ENCODE assay signal across 13 mouse cellular contexts in the genomic region with DNA sequence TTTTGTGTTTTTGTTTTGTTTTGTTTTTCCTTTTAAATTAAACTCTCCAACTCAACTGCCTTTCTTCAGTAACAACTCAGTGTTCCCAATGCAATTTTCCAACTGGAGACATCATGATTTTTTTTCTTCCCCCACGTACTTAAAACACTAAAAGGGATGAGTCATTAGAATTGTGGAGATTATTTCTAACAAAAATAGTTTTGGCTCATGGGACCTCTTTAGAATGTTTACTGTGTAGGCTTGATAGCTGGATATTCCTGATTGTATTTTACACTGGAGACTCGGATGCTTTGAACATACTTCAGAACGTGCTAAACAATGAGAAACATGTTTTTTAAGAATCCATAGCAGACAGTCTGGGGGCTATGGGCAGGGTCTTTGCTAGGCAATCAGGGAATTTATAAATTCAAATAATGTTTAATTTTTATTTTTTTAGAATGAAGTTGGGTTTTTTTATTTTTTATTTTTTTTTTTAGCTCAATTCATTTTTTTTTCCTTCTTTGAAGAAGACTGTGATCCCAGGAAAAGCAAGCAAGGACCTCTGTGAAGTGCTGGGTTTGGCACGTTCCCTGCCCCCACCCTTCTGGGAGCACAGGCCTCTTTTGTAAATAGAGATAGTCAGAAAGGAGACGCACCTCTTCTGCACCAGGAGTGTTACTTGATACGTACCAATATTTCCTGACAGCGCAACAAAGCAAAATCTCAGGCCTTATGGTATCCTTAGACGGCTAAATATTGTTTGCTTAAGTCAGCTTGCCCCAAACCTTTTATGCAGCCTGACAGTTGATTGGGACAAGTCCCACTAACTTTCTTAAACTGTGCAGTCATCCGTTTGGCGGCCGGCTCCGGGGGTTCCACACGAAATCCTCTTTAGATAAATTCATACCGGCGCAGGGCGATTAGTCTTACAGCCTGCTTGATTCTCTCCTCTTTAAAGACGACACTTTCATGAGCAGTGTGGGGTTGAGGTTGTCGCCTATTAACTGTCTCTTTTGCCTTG. TPM values are rescaled to one million over a fixed set of nuclear protein-coding genes. Genes with fewer than 3 reads are reported as not detected.
A peak's percentile ranks its signal among the peaks of the same experiment; 100 is the strongest.
DNase-seq lines count a peak whose midpoint lies in the region; ATAC-seq and TF ChIP-seq lines count a peak whose summit lies in the region.
"Had no signal": no experiment of that assay in that cellular context is flagged by ENCODE, and none has a peak within 500 bp of the region (broad histone marks: within the 10 kb centered on the region; RNA-seq: fewer than 3 reads in every experiment).

No protein-coding gene starts in this region.

- no peaks in the 10 kb centered on the region for H3K36me3 ChIP-seq in heart, embryonic 14.5 days (ENCODE audit: control insufficient read depth, insufficient read depth, low read length)
- H3K36me3 ChIP-seq in midbrain, embryonic 11.5 days (ENCODE audit: control insufficient read depth, insufficient read depth, low read length): no peaks in the 10 kb centered on the region
- no peaks in the 10 kb centered on the region for H3K36me3 ChIP-seq in midbrain, postnatal 0 days (ENCODE audit: insufficient read depth, low read length)
- H3K36me3 ChIP-seq in forebrain, postnatal 0 days (ENCODE audit: insufficient read depth): no peaks in the 10 kb centered on the region
- H3K36me3 ChIP-seq in stomach, embryonic 14.5 days (ENCODE audit: control insufficient read depth, insufficient read depth, low read length): no peaks in the 10 kb centered on the region
- H3K36me3 ChIP-seq: liver, embryonic 15.5 days had no signal

- peak overlapping the region in 1 of 2 experiments; percentile 28; a peak in 2 of 4 replicates for H3K27ac ChIP-seq in heart, embryonic 14.5 days (replicated peaks in 1 of 2; ENCODE audit: control insufficient read depth in 1 of 2, insufficient read depth in 1 of 2, low read depth in 2 of 2, low read length in 2 of 2)
- H3K27ac ChIP-seq in midbrain, embryonic 11.5 days (ENCODE audit: low read depth, low read length): peak overlapping the region; percentile 57; the same call in 1 of the 2 replicates
- no peak overlapping the region for H3K27ac ChIP-seq in midbrain, postnatal 0 days (ENCODE audit: low read depth, low read length)
- H3K27ac ChIP-seq in forebrain, postnatal 0 days (ENCODE audit: low read depth, low read length): no peak overlapping the region
- H3K27ac ChIP-seq in stomach, embryonic 14.5 days (ENCODE audit: low read length): peak overlapping the region; percentile 49; the same call in 1 of the 2 replicates
- H3K27ac ChIP-seq: liver, embryonic 15.5 days had no signal

- no peak for ATAC-seq in heart, embryonic 14.5 days (ENCODE audit: insufficient number of reproducible peaks, insufficient read depth, low FRiP score, low read depth)
- ATAC-seq in midbrain, embryonic 11.5 days (ENCODE audit: low FRiP score): peak; percentile 31
- no peak for ATAC-seq in midbrain, postnatal 0 days (ENCODE audit: low FRiP score)
- ATAC-seq in forebrain, postnatal 0 days: no peak
- no peak for ATAC-seq in stomach, embryonic 14.5 days (ENCODE audit: insufficient number of reproducible peaks, insufficient read depth, low FRiP score, low read depth)
- no peak for ATAC-seq in erythroblast, adult 5-6 weeks (replicated peaks; ENCODE audit: low FRiP score, poor library complexity, severe bottlenecking)
- ATAC-seq: activated CD4-positive, CD25-positive, alpha-beta regulatory T cell, adult 4 months had no signal

- 13% methylated on average over 18 of the region's 18 CpGs for WGBS in heart, embryonic 14.5 days
- WGBS in midbrain, embryonic 11.5 days: 6% methylated on average over 18 of the region's 18 CpGs
- WGBS in midbrain, postnatal 0 days: 24% methylated on average over 18 of the region's 18 CpGs
- WGBS in forebrain, postnatal 0 days: 24% methylated on average over 18 of the region's 18 CpGs
- 14% methylated on average over 18 of the region's 18 CpGs for WGBS in stomach, embryonic 14.5 days

- H3K9ac ChIP-seq in heart, embryonic 14.5 days (ENCODE audit: low read length): peak overlapping the region; percentile 34; the same call in 1 of the 2 replicates
- H3K9ac ChIP-seq in midbrain, embryonic 11.5 days (ENCODE audit: low read length): no peak overlapping the region
- H3K9ac ChIP-seq in midbrain, postnatal 0 days (replicated peaks; ENCODE audit: low read length, poor library complexity, severe bottlenecking): no peak overlapping the region
- H3K9ac ChIP-seq in forebrain, postnatal 0 days: no peak overlapping the region
- no peak overlapping the region for H3K9ac ChIP-seq in stomach, embryonic 14.5 days (replicated peaks; ENCODE audit: low read depth, low read length)
- H3K9ac ChIP-seq: liver, embryonic 15.5 days had no signal

- no peak for DNase-seq in heart, adult 8-10 months (ENCODE audit: low spot score)
- peak; percentile 91 for DNase-seq in midbrain, embryonic 11.5 days (ENCODE audit: low spot score, missing footprints)
- no peak for DNase-seq in midbrain, postnatal 0 days (ENCODE audit: low spot score)
- peak; percentile 25 for DNase-seq in forebrain, postnatal 0 days
- DNase-seq in adrenal gland, postnatal 14 days: no peak

- no peak for TF ChIP-seq CTCF in midbrain, postnatal 0 days (IDR thresholded peaks at IDR 0.05)
- no peak for TF ChIP-seq CTCF in forebrain, postnatal 0 days (IDR thresholded peaks at IDR 0.05; ENCODE audit: low read depth)

- peaks cover 8 to 32% of the 10 kb centered on the region in 2 experiments for H3K4me1 ChIP-seq in heart, embryonic 14.5 days (ENCODE audit: control insufficient read depth in 2 of 2, insufficient read depth in 2 of 2, low read length in 2 of 2)
- H3K4me1 ChIP-seq in midbrain, embryonic 11.5 days (ENCODE audit: control insufficient read depth, insufficient read depth, low read length): peaks cover 32% of the 10 kb centered on the region
- H3K4me1 ChIP-seq in midbrain, postnatal 0 days (ENCODE audit: insufficient read depth, low read length): no peaks in the 10 kb centered on the region; the same call in 1 of the 2 replicates
- no peaks in the 10 kb centered on the region for H3K4me1 ChIP-seq in forebrain, postnatal 0 days (ENCODE audit: insufficient read depth)
- peaks cover 36% of the 10 kb centered on the region for H3K4me1 ChIP-seq in stomach, embryonic 14.5 days (ENCODE audit: control insufficient read depth, insufficient read depth, low read length)

- no peaks in the 10 kb centered on the region for H3K9me3 ChIP-seq in heart, embryonic 14.5 days (ENCODE audit: control insufficient read depth, low read length)
- no peaks in the 10 kb centered on the region for H3K9me3 ChIP-seq in midbrain, embryonic 11.5 days (ENCODE audit: control insufficient read depth, low read length)
- no peaks in the 10 kb centered on the region for H3K9me3 ChIP-seq in midbrain, postnatal 0 days (ENCODE audit: low read length)
- H3K9me3 ChIP-seq in forebrain, postnatal 0 days (ENCODE audit: low read length): no peaks in the 10 kb centered on the region
- no peaks in the 10 kb centered on the region for H3K9me3 ChIP-seq in stomach, embryonic 14.5 days (ENCODE audit: control insufficient read depth, low read depth, low read length)
- H3K9me3 ChIP-seq: liver, embryonic 15.5 days had no signal

- H3K4me3 ChIP-seq in heart, embryonic 14.5 days (ENCODE audit: control insufficient read depth in 1 of 2, insufficient read depth in 1 of 2, low read depth in 1 of 2, low read length in 2 of 2): no peak overlapping the region
- H3K4me3 ChIP-seq in midbrain, embryonic 11.5 days (ENCODE audit: low read depth, low read length): no peak overlapping the region
- no peak overlapping the region for H3K4me3 ChIP-seq in midbrain, postnatal 0 days (ENCODE audit: low read depth, low read length)
- no peak overlapping the region for H3K4me3 ChIP-seq in forebrain, postnatal 0 days (ENCODE audit: low read depth, low read length)
- H3K4me3 ChIP-seq in stomach, embryonic 14.5 days (ENCODE audit: low read depth, low read length): no peak overlapping the region
- H3K4me3 ChIP-seq: liver, embryonic 15.5 days had no signal

- H3K4me2 ChIP-seq in heart, embryonic 14.5 days (ENCODE audit: low read length): peak overlapping the region; percentile 41
- peak overlapping the region; percentile 8; the same call in 1 of the 2 replicates for H3K4me2 ChIP-seq in midbrain, embryonic 11.5 days
- H3K4me2 ChIP-seq in midbrain, postnatal 0 days (ENCODE audit: low read depth, low read length, poor library complexity, severe bottlenecking): no peak overlapping the region
- no peak overlapping the region for H3K4me2 ChIP-seq in forebrain, postnatal 0 days (ENCODE audit: low read depth)
- 0 out of 2 replicates have a peak overlapping the region, but pooled peaks have one; percentile 3 for H3K4me2 ChIP-seq in stomach, embryonic 14.5 days (replicated peaks; ENCODE audit: low read depth, low read length)
- H3K4me2 ChIP-seq: liver, embryonic 15.5 days had no signal

- no peaks in the 10 kb centered on the region for H3K27me3 ChIP-seq in heart, embryonic 14.5 days (ENCODE audit: control insufficient read depth, insufficient read depth, low read length)
- peaks cover 3% of the 10 kb centered on the region; the same call in 1 of the 2 replicates for H3K27me3 ChIP-seq in midbrain, embryonic 11.5 days (ENCODE audit: control insufficient read depth, insufficient read depth, low read length)
- peaks cover 7% of the 10 kb centered on the region; the same call in 1 of the 2 replicates for H3K27me3 ChIP-seq in midbrain, postnatal 0 days (ENCODE audit: insufficient read depth, low read length)
- H3K27me3 ChIP-seq in forebrain, postnatal 0 days (ENCODE audit: insufficient read depth, low read length): peaks cover 22% of the 10 kb centered on the region
- no peaks in the 10 kb centered on the region for H3K27me3 ChIP-seq in stomach, embryonic 14.5 days (ENCODE audit: control insufficient read depth, insufficient read depth, low read length)
- H3K27me3 ChIP-seq: CH12.LX; liver, embryonic 15.5 days had no signal

RNA-seq across cellular contexts. Expression of gene Gm10295, which starts 28.8 kb away (rescaled TPM):
- polyA plus RNA-seq in heart, embryonic 14.5 days (2014; fragmentation: Nextera tagmentation; extraction: Ambion mirVana): not detected in 2 replicates
- not detected for total RNA-seq in heart, adult 8-10 months (2022)
- 0.07 TPM in 1 of 2 replicates, not detected in the other for polyA plus RNA-seq in midbrain, embryonic 11.5 days (2014; fragmentation: Nextera tagmentation; extraction: Ambion mirVana)
- not detected in 2 replicates for total RNA-seq in midbrain, postnatal 0 days (2014; rRNA removed)
- not detected in 2 replicates for polyA plus RNA-seq in midbrain, postnatal 0 days (2015; fragmentation: Nextera tagmentation; extraction: Ambion mirVana)
- not detected in 2 replicates for total RNA-seq in forebrain, postnatal 0 days (2014; rRNA removed)
- polyA plus RNA-seq in forebrain, postnatal 0 days (2015; fragmentation: Nextera tagmentation; extraction: Ambion mirVana): not detected in 2 replicates
- polyA plus RNA-seq in stomach, embryonic 14.5 days (2014; fragmentation: Nextera tagmentation; extraction: Ambion mirVana): not detected in 2 replicates
- not detected in 2 replicates for total RNA-seq in adrenal gland, postnatal 14 days (2021)
- not detected in 2 replicates for total RNA-seq in erythroblast, adult 5-6 weeks (2015; ENCODE audit: low replicate concordance)
- total RNA-seq in erythroblast, adult 5-6 weeks (2017; ENCODE audit: low replicate concordance): 0.43 TPM in 1 of 2 replicates, not detected in the other
- total RNA-seq: CH12.LX; layer of hippocampus, postnatal 14 days had no signal
- polyA plus RNA-seq: activated CD4-positive, CD25-positive, alpha-beta regulatory T cell, adult 4 months; liver, embryonic 15.5 days; neural tube, embryonic 14.5 days had no signal

Comparison
In these comparisons a context has a peak if more than half of its experiments do, and no peak if none do; other contexts are left out.
1. H3K27ac ChIP-seq: peak in midbrain, embryonic 11.5 days (single experiment) and stomach, embryonic 14.5 days (single experiment); none in midbrain, postnatal 0 days (single experiment) and forebrain, postnatal 0 days (single experiment).
2. H3K4me2 ChIP-seq: peak in heart, embryonic 14.5 days (single experiment), midbrain, embryonic 11.5 days (single experiment) and stomach, embryonic 14.5 days (single experiment); none in midbrain, postnatal 0 days (single experiment) and forebrain, postnatal 0 days (single experiment).
3. DNase-seq: peak in midbrain, embryonic 11.5 days (single experiment) and forebrain, postnatal 0 days (single experiment); none in heart, adult 8-10 months (single experiment), midbrain, postnatal 0 days (single experiment) and adrenal gland, postnatal 14 days (single experiment).